Mouse (Mus musculus): Measurements from ENCODE around the gene G6pc3. TPM values are rescaled to one million over a fixed set of nuclear protein-coding genes. Genes with fewer than 3 reads are reported as not detected.

Gene G6pc3
- total and polyA plus RNA-seq, 3 experiments = 31.3 to 72.3 (median 34.7) TPM

- H3K79me2 ChIP-seq (replicated peaks; ENCODE audit: control insufficient read depth, extremely low read depth, insufficient read depth, poor library complexity, severe bottlenecking) = no peaks in the 10 kb centered on the region
- dilution Hi-C loops (cut with MboI; ENCODE audit: extremely low pct_ligation_motif_present, extremely low pct_unique_long_range_greater_than_20kb, low sequenced_read_pairs) = no loop called here
- H3K27ac ChIP-seq (ENCODE audit: insufficient read depth, low read depth) = no peak within 1 kb of the TSS
- peak within 1 kb of the TSS; percentile 66 to 83 (median 77) for H3K4me3 ChIP-seq (replicated peaks in 1 of 3; ENCODE audit: low read depth in 2 of 3, low read length in 2 of 3, poor library complexity in 1 of 3)
- in situ Hi-C loops (cut with MboI; ENCODE audit: low pct_ligation_motif_present, low pct_unique_long_range_greater_than_20kb, low sequenced_read_pairs) = loop anchor here (5.0 kb wide), 1 partner anchor 66 kb away; no protein-coding TSS in a partner anchor
- H3K9ac ChIP-seq (ENCODE audit: insufficient read depth, low read depth) = peak within 1 kb of the TSS; percentile 73
- H3K4me1 ChIP-seq (ENCODE audit: control insufficient read depth in 1 of 2, insufficient read depth in 2 of 2) = peaks cover 4 to 16% of the 10 kb centered on the region in 2 experiments
- H3K27me3 ChIP-seq (replicated peaks) = no peaks in the 10 kb centered on the region
- H3K9me3 ChIP-seq (replicated peaks; ENCODE audit: low read length) = no peaks in the 10 kb centered on the region
- peaks cover 19 to 37% of the 10 kb centered on the region in 2 experiments for H3K36me3 ChIP-seq (replicated peaks in 1 of 2; ENCODE audit: control insufficient read depth in 1 of 2, insufficient read depth in 1 of 2, low read length in 1 of 2)
- peak within 1 kb of the TSS; percentile 99 for H3K4me2 ChIP-seq (ENCODE audit: insufficient read depth, low read depth, poor library complexity, severe bottlenecking)
- peak; percentile 84 for TF ChIP-seq MEF2A (IDR thresholded peaks at IDR 0.05; ENCODE audit: borderline replicate concordance, low read depth, low read length)
- TF ChIP-seq NRF1 (IDR thresholded peaks at IDR 0.05; ENCODE audit: low read depth, low read length) = peak; percentile 77
- TF ChIP-seq CTCF (conservative IDR thresholded peaks at IDR 0.05 in 1 of 2, IDR thresholded peaks at IDR 0.05 in 1 of 2; ENCODE audit: low read depth in 2 of 2, low read length in 2 of 2) = peak in 1 of 2 experiments; percentile 64; a peak in 2 of 4 replicates
- 0 out of 2 replicates have a peak, but pooled peaks have one; percentile 53 for TF ChIP-seq CHD1 (IDR thresholded peaks at IDR 0.05; ENCODE audit: low read depth, low read length)
- TF ChIP-seq MAX (IDR thresholded peaks at IDR 0.05; ENCODE audit: low read length) = no peak; the same call in 1 of the 2 replicates
- peak; percentile 83 for TF ChIP-seq BHLHE40 (IDR thresholded peaks at IDR 0.05; ENCODE audit: low read depth, low read length)
- peak; percentile 90 for TF ChIP-seq ELF1 (IDR thresholded peaks at IDR 0.05; ENCODE audit: low read depth, low read length)
- TF ChIP-seq CHD2 (IDR thresholded peaks at IDR 0.05; ENCODE audit: low read length) = peak; percentile 77; the same call in 1 of the 2 replicates
- peak; percentile 52; the same call in 1 of the 2 replicates for TF ChIP-seq ZMIZ1 (IDR thresholded peaks at IDR 0.05; ENCODE audit: low read depth, low read length)
- peak; percentile 85; the same call in 1 of the 2 replicates for TF ChIP-seq RCOR1 (conservative IDR thresholded peaks at IDR 0.05; ENCODE audit: low read depth, low read length)
- no peak; the same call in 1 of the 2 replicates for TF ChIP-seq JUN (IDR thresholded peaks at IDR 0.05; ENCODE audit: insufficient read depth, low read depth, low read length)
- peak; percentile 26 for TF ChIP-seq RAD21 (IDR thresholded peaks at IDR 0.05; ENCODE audit: low read depth, low read length)
- peak; percentile 92; the same call in 1 of the 2 replicates for TF ChIP-seq GABPA (IDR thresholded peaks at IDR 0.05; ENCODE audit: insufficient replicate concordance, low read depth, low read length)
- TF ChIP-seq SMC3 (IDR thresholded peaks at IDR 0.05; ENCODE audit: low read depth, low read length) = peak; percentile 18; the same call in 1 of the 2 replicates
- TF ChIP-seq ZKSCAN1 (IDR thresholded peaks at IDR 0.05; ENCODE audit: borderline replicate concordance, low read depth, low read length) = no peak
- TF ChIP-seq MAFK (IDR thresholded peaks at IDR 0.05; ENCODE audit: insufficient replicate concordance, low read length) = no peak
- no peak for TF ChIP-seq PAX5 (IDR thresholded peaks at IDR 0.05; ENCODE audit: low read length)
- TF ChIP-seq NELFE (IDR thresholded peaks at IDR 0.05; ENCODE audit: low read depth, low read length) = peak; percentile 85
- TF ChIP-seq MAZ (IDR thresholded peaks at IDR 0.05; ENCODE audit: low read depth, low read length) = peak; percentile 93; the same call in 1 of the 2 replicates
- TF ChIP-seq E2F4 (IDR thresholded peaks at IDR 0.05; ENCODE audit: insufficient replicate concordance, low read depth, low read length) = no peak; the same call in 1 of the 2 replicates
- peak; percentile 48; the same call in 1 of the 2 replicates for TF ChIP-seq UBTF (IDR thresholded peaks at IDR 0.05; ENCODE audit: low read depth, low read length)
- TF ChIP-seq MXI1 (IDR thresholded peaks at IDR 0.05; ENCODE audit: low read depth, low read length) = peak; percentile 80
- TF ChIP-seq POLR2A (IDR thresholded peaks at IDR 0.05; ENCODE audit: low read depth, low read length) = peak; percentile 81
- peak; percentile 51; the same call in 1 of the 2 replicates for TF ChIP-seq ETS1 (conservative IDR thresholded peaks at IDR 0.05; ENCODE audit: low read depth, low read length)
- TF ChIP-seq KAT2A (IDR thresholded peaks at IDR 0.05; ENCODE audit: insufficient replicate concordance, low read length) = peak; percentile 99
- TF ChIP-seq ZNF384 (IDR thresholded peaks at IDR 0.05; ENCODE audit: low read depth, low read length) = no peak
- peak; percentile 86 for TF ChIP-seq IRF4 (IDR thresholded peaks at IDR 0.05; ENCODE audit: low read depth, low read length)
- TF ChIP-seq USF2 (conservative IDR thresholded peaks at IDR 0.05; ENCODE audit: low read depth, low read length) = no peak
- TF ChIP-seq JUND (conservative IDR thresholded peaks at IDR 0.05; ENCODE audit: low read depth, low read length) = peak; percentile 66; the same call in 1 of the 2 replicates
- TF ChIP-seq HCFC1 (IDR thresholded peaks at IDR 0.05; ENCODE audit: low read depth, low read length) = peak; percentile 100
- peak; percentile 78 for TF ChIP-seq MYC (IDR thresholded peaks at IDR 0.05; ENCODE audit: low read depth, low read length)
- TF ChIP-seq POLR2AphosphoS2 (IDR thresholded peaks at IDR 0.05; ENCODE audit: low read depth, low read length) = peak; percentile 45; the same call in 1 of the 2 replicates
- TF ChIP-seq ZC3H11A (IDR thresholded peaks at IDR 0.05; ENCODE audit: low read depth, low read length) = no peak
- TF ChIP-seq USF1 (IDR thresholded peaks at IDR 0.05; ENCODE audit: low read depth, low read length) = no peak; the same call in 1 of the 2 replicates
- peak; percentile 99 for TF ChIP-seq SIN3A (IDR thresholded peaks at IDR 0.05; ENCODE audit: low read length)
- TF ChIP-seq TCF12 (IDR thresholded peaks at IDR 0.05; ENCODE audit: low read depth, low read length) = peak; percentile 90
- TF ChIP-seq TBP (conservative IDR thresholded peaks at IDR 0.05; ENCODE audit: low read depth, low read length) = peak; percentile 95
- no peak for TF ChIP-seq EP300 (IDR thresholded peaks at IDR 0.05; ENCODE audit: low read length)
- DNase-seq (ENCODE audit: extremely low read depth) = peak; percentile 96
Measured at GRCm38 (mm10) chr11:102156039-102156785, 33.2 kb upstream of the G6pc3 start, which contains the start of gene Tmem101. Gene Tmem101 (minus strand): TSS chr11:102156404.

Data from CH12.LX (cell line).